Mouse (Mus musculus) kidney, embryonic 16.5 days (tissue): ENCODE measurements around the gene Dpp6. TPM values are rescaled to one million over a fixed set of nuclear protein-coding genes. Genes with fewer than 3 reads are reported as not detected.
"Not testable (repeated sequence)": the region's sequence is repeated elsewhere in the genome, so short reads cannot be mapped to it uniquely, and the experiment has no call there.

Source experiments
- ATAC-seq: fragments of 200-750 bp; cut with Nextera tagmentation; 2 replicates; pipeline ENCODE4 v1.8.0; 2017; ENCODE audit warnings: moderate TSS enrichment; ENCODE audit not compliant: low FRiP score, low TSS enrichment
- H3K27ac ChIP-seq: fragments of 300-500 bp; sonication (generic); 2 replicates; pipeline ENCODE4 v1.5.1; 2014; ENCODE audit warnings: low read length
- H3K27me3 ChIP-seq: fragments of 300-500 bp; sonication (generic); 2 replicates; pipeline ENCODE4 v1.6.1; 2014; ENCODE audit warnings: low read length, control low read depth, mixed read lengths; ENCODE audit not compliant: insufficient read depth
- H3K36me3 ChIP-seq: fragments of 300-500 bp; sonication (generic); 2 replicates; pipeline ENCODE4 v1.6.1; 2014; ENCODE audit warnings: low read length, control low read depth, mixed read lengths; ENCODE audit not compliant: insufficient read depth
- H3K4me1 ChIP-seq: fragments of 300-500 bp; sonication (generic); 2 replicates; pipeline ENCODE4 v1.6.1; 2014; ENCODE audit warnings: low read length, control low read depth, mixed read lengths; ENCODE audit not compliant: insufficient read depth
- H3K4me2 ChIP-seq: fragments of 300-500 bp; sonication (generic); replicated peaks from 2 replicates; pipeline ENCODE4 v1.6.1; 2014; ENCODE audit warnings: low read depth, low read length
- H3K4me3 ChIP-seq: fragments of 300-500 bp; sonication (generic); 2 replicates; pipeline ENCODE4 v1.5.1; 2014; ENCODE audit warnings: mild to moderate bottlenecking, low read length
- H3K9ac ChIP-seq: fragments of 300-500 bp; sonication (generic); replicated peaks from 2 replicates; pipeline ENCODE4 v1.6.1; 2014; ENCODE audit warnings: low read length
- H3K9me3 ChIP-seq: fragments of 300-500 bp; sonication (generic); 2 replicates; pipeline ENCODE4 v1.6.1; 2016; ENCODE audit warnings: low read length, control low read depth
- WGBS: fragments of 180-500 bp; shearing (Covaris S2); extraction: QIAGEN DNeasy Blood & Tissue Kit; methylation state at CpG from one replicate; pipeline ENCODE4 v1.1.7; 2014; 5-methylcytosine and 5-hydroxymethylcytosine counted together
- polyA plus RNA-seq: library from polyadenylated mRNA; unstranded; fragments of >200 nt; fragmentation: Nextera tagmentation; extraction: Ambion mirVana; gene quantifications from 2 replicates; pipeline ENCODE4 v1.2.1, GENCODE M21; 2015

Dpp6 gene
- polyA plus RNA-seq, 1 experiment from 2014 or later: 3.6 TPM

GRCm38 (mm10) chr5:27457686-27458085 lies 640.7 kb downstream of the Dpp6 start:
- Histone ChIP-seq H3K4me1 (no peaks in the 10 kb centered on the region), H3K4me2 (no peak overlapping the region), H3K9me3 (no peaks in the 10 kb centered on the region), H3K27me3 (no peaks in the 10 kb centered on the region), H3K9ac (no peak overlapping the region), H3K27ac (no peak overlapping the region), H3K4me3 (no peak overlapping the region), H3K36me3 (no peaks in the 10 kb centered on the region)
- 57% methylated on average over 1 of the region's 1 CpGs for WGBS
- no peak for ATAC-seq

GRCm38 (mm10) chr5:27474964-27475465 lies 658.0 kb downstream of the Dpp6 start:
- Histone ChIP-seq H3K27ac (no peak overlapping the region), H3K36me3 (no peaks in the 10 kb centered on the region), H3K4me2 (no peak overlapping the region), H3K27me3 (no peaks in the 10 kb centered on the region), H3K9me3 (no peaks in the 10 kb centered on the region), H3K9ac (no peak overlapping the region), H3K4me1 (no peaks in the 10 kb centered on the region), H3K4me3 (no peak overlapping the region)
- WGBS: 74% methylated on average over 4 of the region's 4 CpGs
- ATAC-seq: no peak

GRCm38 (mm10) chr5:27481706-27482105 lies 664.7 kb downstream of the Dpp6 start:
- no peak for ATAC-seq
- H3K36me3 ChIP-seq: no peaks in the 10 kb centered on the region
- H3K27me3 ChIP-seq: no peaks in the 10 kb centered on the region
- H3K9ac ChIP-seq: no peak overlapping the region
- H3K4me2 ChIP-seq: no peak overlapping the region
- H3K9me3 ChIP-seq: no peaks in the 10 kb centered on the region
- H3K4me3 ChIP-seq: no peak overlapping the region
- 87% methylated on average over 2 of the region's 2 CpGs for WGBS
- H3K4me1 ChIP-seq: no peaks in the 10 kb centered on the region
- no peak overlapping the region for H3K27ac ChIP-seq

GRCm38 (mm10) chr5:27486138-27486537 lies 669.1 kb downstream of the Dpp6 start:
- Histone ChIP-seq H3K27me3 (no peaks in the 10 kb centered on the region), H3K27ac (no peak overlapping the region), H3K9me3 (no peaks in the 10 kb centered on the region), H3K4me3 (no peak overlapping the region), H3K4me1 (no peaks in the 10 kb centered on the region), H3K36me3 (no peaks in the 10 kb centered on the region), H3K9ac (no peak overlapping the region), H3K4me2 (no peak overlapping the region)
- 30% methylated on average over 1 of the region's 1 CpGs for WGBS
- ATAC-seq: peak; percentile 53; the same call in 1 of the 2 replicates

- ATAC-seq: no peak
- Histone ChIP-seq H3K36me3 (no peaks in the 10 kb centered on the region), H3K9me3 (no peaks in the 10 kb centered on the region), H3K27me3 (no peaks in the 10 kb centered on the region), H3K27ac (no peak overlapping the region), H3K4me1 (no peaks in the 10 kb centered on the region), H3K9ac (no peak overlapping the region), H3K4me3 (no peak overlapping the region), H3K4me2 (no peak overlapping the region)
- WGBS: 81% methylated on average over 4 of the region's 4 CpGs
Observed at GRCm38 (mm10) chr5:27490942-27491341, 673.9 kb downstream of the Dpp6 start.

GRCm38 (mm10) chr5:27501338-27501737 lies 684.3 kb downstream of the Dpp6 start, which contains the start of gene Speer4b:
Gene Speer4b, minus strand, starts transcription at chr5:27501438.
- not testable (repeated sequence) for H3K27ac ChIP-seq, ATAC-seq

GRCm38 (mm10) chr5:27518716-27519115 lies 701.7 kb downstream of the Dpp6 start:
- Histone ChIP-seq H3K4me3 (no peak overlapping the region), H3K36me3 (no peaks in the 10 kb centered on the region), H3K9ac (no peak overlapping the region), H3K9me3 (no peaks in the 10 kb centered on the region), H3K4me1 (no peaks in the 10 kb centered on the region), H3K27me3 (no peaks in the 10 kb centered on the region), H3K27ac (no peak overlapping the region), H3K4me2 (no peak overlapping the region)
- no peak for ATAC-seq

More at GRCm38 (mm10) chr5:27501338-27501737, 684.3 kb downstream of the Dpp6 start, which contains the start of gene Speer4b:
- H3K27me3 ChIP-seq, H3K4me1 ChIP-seq, H3K9me3 ChIP-seq, H3K36me3 ChIP-seq, H3K4me2 ChIP-seq, H3K4me3 ChIP-seq, H3K9ac ChIP-seq: not testable (repeated sequence)
- 65% methylated on average over 1 of the region's 1 CpGs for WGBS

GRCm38 (mm10) chr5:27526906-27527305 lies 709.9 kb downstream of the Dpp6 start:
- Histone ChIP-seq H3K36me3 (no peaks in the 10 kb centered on the region), H3K9ac (no peak overlapping the region), H3K4me2 (no peak overlapping the region), H3K4me1 (no peaks in the 10 kb centered on the region), H3K27ac (no peak overlapping the region), H3K4me3 (no peak overlapping the region), H3K27me3 (no peaks in the 10 kb centered on the region), H3K9me3 (no peaks in the 10 kb centered on the region)
- 83% methylated on average over 1 of the region's 1 CpGs for WGBS
- no peak for ATAC-seq

GRCm38 (mm10) chr5:27544816-27545270 lies 727.8 kb downstream of the Dpp6 start:
- Histone ChIP-seq H3K27me3 (no peaks in the 10 kb centered on the region), H3K4me2 (no peak overlapping the region), H3K27ac (no peak overlapping the region), H3K4me1 (no peaks in the 10 kb centered on the region), H3K36me3 (no peaks in the 10 kb centered on the region), H3K4me3 (no peak overlapping the region), H3K9me3 (no peaks in the 10 kb centered on the region), H3K9ac (no peak overlapping the region)
- 6% methylated on average over 2 of the region's 2 CpGs for WGBS
- ATAC-seq: peak; percentile 70; the same call in 1 of the 2 replicates

- no peaks in the 10 kb centered on the region for H3K36me3 ChIP-seq
- WGBS: 86% methylated on average over 4 of the region's 4 CpGs
- no peak for ATAC-seq
- no peak overlapping the region for H3K4me2 ChIP-seq
- H3K9me3 ChIP-seq: no peaks in the 10 kb centered on the region
- H3K9ac ChIP-seq: no peak overlapping the region
- H3K4me3 ChIP-seq: no peak overlapping the region
- H3K27me3 ChIP-seq: no peaks in the 10 kb centered on the region
- no peaks in the 10 kb centered on the region for H3K4me1 ChIP-seq
- H3K27ac ChIP-seq: no peak overlapping the region
Observed at GRCm38 (mm10) chr5:27549291-27549690, 732.3 kb downstream of the Dpp6 start.
